Mouse (Mus musculus): ENCODE measurements around the gene Mars.

DNA sequence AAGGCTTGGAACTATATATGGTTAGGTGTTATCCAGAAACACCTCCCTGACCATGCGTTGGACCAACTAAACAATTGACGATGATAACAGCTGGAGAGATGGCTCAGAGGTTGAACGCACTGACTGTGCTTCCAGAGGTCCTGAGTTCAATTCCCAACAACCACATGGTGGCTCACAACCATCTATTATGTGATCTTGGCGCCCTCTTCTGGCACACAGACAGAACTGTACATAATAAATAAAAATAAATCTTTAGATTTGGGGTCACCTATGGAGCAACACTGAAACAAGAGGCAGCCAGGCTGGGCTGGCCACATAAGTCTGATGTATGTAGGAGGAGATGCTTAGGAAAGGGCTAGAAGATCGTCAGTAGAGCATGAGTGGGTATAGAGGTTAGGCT, 21.6 kb upstream of the Mars start:
- TF ChIP-seq CTCF (IDR thresholded peaks at IDR 0.05; ENCODE audit: control insufficient read depth, insufficient read depth, insufficient read length): no peak
- no peak for TF ChIP-seq FOSL1 (IDR thresholded peaks at IDR 0.05; ENCODE audit: insufficient read depth, low read length, poor library complexity, severe bottlenecking)
- no peak for TF ChIP-seq MYOG (IDR thresholded peaks at IDR 0.05; ENCODE audit: control insufficient read depth, extremely low read depth, insufficient read length)
- TF ChIP-seq MYOD1 (IDR thresholded peaks at IDR 0.05; ENCODE audit: control insufficient read depth, insufficient read length, low read depth): no peak
- no peak for TF ChIP-seq USF1 (IDR thresholded peaks at IDR 0.05; ENCODE audit: low read depth)

Measured in C2C12 (cell line).